Mouse (Mus musculus) CH12.LX (cell line): ENCODE results near the gene Agpat2. TPM values are rescaled to one million over a fixed set of nuclear protein-coding genes. Genes with fewer than 3 reads are reported as not detected.

Experiments used
- DNase-seq: peaks from one replicate; pipeline ENCODE4 v3.0.0-alpha.2; 2013; ENCODE audit errors: extremely low read depth
- H3K27ac ChIP-seq: 2 replicates; pipeline ENCODE4 v1.5.1; 2012; ENCODE audit warnings: low read depth, mild to moderate bottlenecking, control low read depth, moderate library complexity; ENCODE audit not compliant: insufficient read depth
- H3K27me3 ChIP-seq: replicated peaks from 2 replicates; pipeline ENCODE3; 2012; ENCODE audit warnings: inconsistent platforms
- H3K36me3 ChIP-seq, 2 experiments: replicated peaks in 1 of 2; 2 replicates each; pipeline versions ENCODE3 to v1.6.1; 2012; ENCODE audit warnings: inconsistent platforms in 1 of 2, low read length in 1 of 2, mild to moderate bottlenecking in 1 of 2, mixed read lengths in 1 of 2, moderate library complexity in 1 of 2; ENCODE audit not compliant: control insufficient read depth in 1 of 2, insufficient read depth in 1 of 2
- H3K4me1 ChIP-seq, 2 experiments: 2 replicates each; pipeline ENCODE4 v1.6.1; 2012; ENCODE audit warnings: inconsistent platforms in 1 of 2, moderate library complexity in 1 of 2; ENCODE audit not compliant: insufficient read depth in 2 of 2, control insufficient read depth in 1 of 2
- H3K4me2 ChIP-seq: 2 replicates; pipeline ENCODE4 v1.6.1; 2012; ENCODE audit warnings: low read depth, mild to moderate bottlenecking, control low read depth; ENCODE audit not compliant: poor library complexity, insufficient read depth, severe bottlenecking
- H3K4me3 ChIP-seq, 3 experiments: fragments of 150-350 bp in 1 of 3; sonication (generic) in 1 of 3; replicated peaks in 1 of 3; 2 replicates each; pipeline versions ENCODE3 to v1.5.1; 2011 to 2012; ENCODE audit warnings: low read depth in 2 of 3, low read length in 2 of 3, mild to moderate bottlenecking in 2 of 3, moderate library complexity in 2 of 3, control low read depth in 1 of 3, improper control_type of control experiment in 1 of 3, inconsistent platforms in 1 of 3, mixed read lengths in 1 of 3; ENCODE audit not compliant: poor library complexity in 1 of 3
- H3K79me2 ChIP-seq: replicated peaks from 2 replicates; pipeline ENCODE4 v1.6.1; 2012; ENCODE audit warnings: mild to moderate bottlenecking, moderate library complexity; ENCODE audit not compliant: control insufficient read depth, poor library complexity, insufficient read depth, severe bottlenecking; ENCODE audit errors: extremely low read depth
- H3K9ac ChIP-seq: 2 replicates; pipeline ENCODE4 v1.6.1; 2012; ENCODE audit warnings: low read depth, mild to moderate bottlenecking, control low read depth, moderate library complexity; ENCODE audit not compliant: insufficient read depth
- H3K9me3 ChIP-seq: replicated peaks from 2 replicates; pipeline ENCODE3; 2012; ENCODE audit warnings: low read length, inconsistent platforms, mixed read lengths
- BHLHE40 ChIP-seq: IDR thresholded peaks from 2 replicates; pipeline ENCODE4 v1.6.1; 2011; ENCODE audit warnings: mild to moderate bottlenecking, low read depth, low read length, improper control_type of control experiment
- CHD1 ChIP-seq: IDR thresholded peaks from 2 replicates; pipeline ENCODE4 v1.6.1; 2012; ENCODE audit warnings: low read depth, low read length, improper control_type of control experiment, inconsistent platforms
- CHD2 ChIP-seq: IDR thresholded peaks from 2 replicates; pipeline ENCODE4 v1.6.1; 2011; ENCODE audit warnings: low read length, improper control_type of control experiment
- CTCF ChIP-seq, 2 experiments: IDR thresholded peaks in 1 of 2; conservative IDR thresholded peaks in 1 of 2; 2 replicates each; pipeline ENCODE4 v1.5.1; 2011 to 2012; ENCODE audit warnings: low read depth in 2 of 2, low read length in 2 of 2, improper control_type of control experiment in 1 of 2, inconsistent platforms in 1 of 2, mild to moderate bottlenecking in 1 of 2, moderate library complexity in 1 of 2
- E2F4 ChIP-seq: IDR thresholded peaks from 2 replicates; pipeline ENCODE4 v1.6.1; 2011; ENCODE audit warnings: low read depth, low read length, improper control_type of control experiment; ENCODE audit not compliant: insufficient replicate concordance
- ELF1 ChIP-seq: IDR thresholded peaks from 2 replicates; pipeline ENCODE4 v1.6.1; 2014; ENCODE audit warnings: low read depth, mild to moderate bottlenecking, inconsistent platforms, low read length, improper control_type of control experiment
- EP300 ChIP-seq: IDR thresholded peaks from 2 replicates; pipeline ENCODE4 v1.6.1; 2011; ENCODE audit warnings: low read length, improper control_type of control experiment
- ETS1 ChIP-seq: conservative IDR thresholded peaks from 2 replicates; pipeline ENCODE4 v1.6.1; 2012; ENCODE audit warnings: low read depth, mild to moderate bottlenecking, inconsistent platforms, low read length, improper control_type of control experiment, moderate library complexity
- GABPA ChIP-seq: IDR thresholded peaks from 2 replicates; pipeline ENCODE4 v1.6.1; 2012; ENCODE audit warnings: low read depth, low read length, improper control_type of control experiment, inconsistent platforms; ENCODE audit not compliant: insufficient replicate concordance
- HCFC1 ChIP-seq: IDR thresholded peaks from 2 replicates; pipeline ENCODE4 v1.6.1; 2012; ENCODE audit warnings: low read depth, mild to moderate bottlenecking, inconsistent platforms, low read length, improper control_type of control experiment
- JUN ChIP-seq: IDR thresholded peaks from 2 replicates; pipeline ENCODE4 v1.6.1; 2011; ENCODE audit warnings: low read depth, mild to moderate bottlenecking, low read length, improper control_type of control experiment, moderate library complexity; ENCODE audit not compliant: insufficient read depth
- JUND ChIP-seq: conservative IDR thresholded peaks from 2 replicates; pipeline ENCODE4 v1.6.1; 2011; ENCODE audit warnings: low read depth, low read length, improper control_type of control experiment
- KAT2A ChIP-seq: IDR thresholded peaks from 2 replicates; pipeline ENCODE4 v1.6.1; 2012; ENCODE audit warnings: low read length, improper control_type of control experiment, inconsistent platforms; ENCODE audit not compliant: insufficient replicate concordance
- MAFK ChIP-seq: IDR thresholded peaks from 2 replicates; pipeline ENCODE4 v1.6.1; 2011; ENCODE audit warnings: low read length, improper control_type of control experiment; ENCODE audit not compliant: insufficient replicate concordance
- MAX ChIP-seq: IDR thresholded peaks from 2 replicates; pipeline ENCODE4 v1.6.1; 2011; ENCODE audit warnings: low read length, improper control_type of control experiment
- MAZ ChIP-seq: IDR thresholded peaks from 2 replicates; pipeline ENCODE4 v1.6.1; 2012; ENCODE audit warnings: low read depth, mild to moderate bottlenecking, inconsistent platforms, low read length, improper control_type of control experiment, moderate library complexity
- MEF2A ChIP-seq: IDR thresholded peaks from 2 replicates; pipeline ENCODE4 v1.6.1; 2014; ENCODE audit warnings: low read depth, mild to moderate bottlenecking, inconsistent platforms, low read length, improper control_type of control experiment, borderline replicate concordance
- MXI1 ChIP-seq: IDR thresholded peaks from 2 replicates; pipeline ENCODE4 v1.6.1; 2011; ENCODE audit warnings: mild to moderate bottlenecking, low read depth, low read length, improper control_type of control experiment
- MYC ChIP-seq: IDR thresholded peaks from 2 replicates; pipeline ENCODE4 v1.6.1; 2011; ENCODE audit warnings: low read depth, mild to moderate bottlenecking, improper control_type of control experiment, low read length
- NELFE ChIP-seq: IDR thresholded peaks from 2 replicates; pipeline ENCODE4 v1.6.1; 2011; ENCODE audit warnings: low read depth, low read length, improper control_type of control experiment
- NRF1 ChIP-seq: IDR thresholded peaks from 2 replicates; pipeline ENCODE4 v1.6.1; 2014; ENCODE audit warnings: low read depth, mild to moderate bottlenecking, inconsistent platforms, low read length, improper control_type of control experiment, moderate library complexity
- PAX5 ChIP-seq: IDR thresholded peaks from 2 replicates; pipeline ENCODE4 v1.6.1; 2012; ENCODE audit warnings: low read length, inconsistent platforms, mixed read lengths
- POLR2A ChIP-seq: IDR thresholded peaks from 2 replicates; pipeline ENCODE4 v1.6.1; 2011; ENCODE audit warnings: low read depth, mild to moderate bottlenecking, improper control_type of control experiment, low read length
- POLR2AphosphoS2 ChIP-seq: IDR thresholded peaks from 2 replicates; pipeline ENCODE4 v1.6.1; 2011; ENCODE audit warnings: low read depth, low read length, improper control_type of control experiment
- RAD21 ChIP-seq: IDR thresholded peaks from 2 replicates; pipeline ENCODE4 v1.6.1; 2011; ENCODE audit warnings: low read depth, mild to moderate bottlenecking, low read length, improper control_type of control experiment, moderate library complexity
- RCOR1 ChIP-seq: conservative IDR thresholded peaks from 2 replicates; pipeline ENCODE4 v1.6.1; 2012; ENCODE audit warnings: low read depth, mild to moderate bottlenecking, inconsistent platforms, low read length, improper control_type of control experiment
- SIN3A ChIP-seq: IDR thresholded peaks from 2 replicates; pipeline ENCODE4 v1.6.1; 2012; ENCODE audit warnings: low read length, improper control_type of control experiment, inconsistent platforms
- SMC3 ChIP-seq: IDR thresholded peaks from 2 replicates; pipeline ENCODE4 v1.6.1; 2011; ENCODE audit warnings: low read depth, low read length, improper control_type of control experiment
- TBP ChIP-seq: conservative IDR thresholded peaks from 2 replicates; pipeline ENCODE4 v1.6.1; 2011; ENCODE audit warnings: low read depth, low read length, improper control_type of control experiment
- TCF12 ChIP-seq: IDR thresholded peaks from 2 replicates; pipeline ENCODE4 v1.6.1; 2014; ENCODE audit warnings: low read depth, mild to moderate bottlenecking, inconsistent platforms, low read length, improper control_type of control experiment
- UBTF ChIP-seq: IDR thresholded peaks from 2 replicates; pipeline ENCODE4 v1.6.1; 2012; ENCODE audit warnings: low read depth, mild to moderate bottlenecking, inconsistent platforms, low read length, improper control_type of control experiment, moderate library complexity
- USF1 ChIP-seq: IDR thresholded peaks from 2 replicates; pipeline ENCODE4 v1.6.1; 2014; ENCODE audit warnings: low read depth, mild to moderate bottlenecking, inconsistent platforms, low read length, improper control_type of control experiment
- USF2 ChIP-seq: conservative IDR thresholded peaks from 2 replicates; pipeline ENCODE4 v1.6.1; 2011; ENCODE audit warnings: low read depth, low read length, improper control_type of control experiment
- ZC3H11A ChIP-seq: IDR thresholded peaks from 2 replicates; pipeline ENCODE4 v1.6.1; 2012; ENCODE audit warnings: low read depth, mild to moderate bottlenecking, inconsistent platforms, low read length, improper control_type of control experiment
- ZKSCAN1 ChIP-seq: IDR thresholded peaks from 2 replicates; pipeline ENCODE4 v1.6.1; 2012; ENCODE audit warnings: low read depth, inconsistent platforms, low read length, improper control_type of control experiment, borderline replicate concordance
- ZMIZ1 ChIP-seq: IDR thresholded peaks from 2 replicates; pipeline ENCODE4 v1.6.1; 2012; ENCODE audit warnings: low read depth, mild to moderate bottlenecking, inconsistent platforms, low read length, improper control_type of control experiment
- ZNF384 ChIP-seq: IDR thresholded peaks from 2 replicates; pipeline ENCODE4 v1.6.1; 2012; ENCODE audit warnings: low read depth, low read length, improper control_type of control experiment, inconsistent platforms
- dilution Hi-C: fragments of 300-500 bp; cut with MboI; formaldehyde crosslinking; loops from 2 replicates; pipeline ENCODE4 v1.14.3; 2020; ENCODE audit warnings: low sequenced_read_pairs; ENCODE audit not compliant: extremely low pct_unique_long_range_greater_than_20kb, extremely low pct_ligation_motif_present
- in situ Hi-C: fragments of 300-500 bp; cut with MboI; formaldehyde crosslinking; loops from 3 replicates; pipeline ENCODE4 v1.14.3; 2019; ENCODE audit warnings: low sequenced_read_pairs, low pct_ligation_motif_present, low pct_unique_long_range_greater_than_20kb, mixed read lengths
- polyA plus RNA-seq: library from polyadenylated mRNA; unstranded; fragments of >175 nt; gene quantifications from 2 replicates; pipeline ENCODE4 v1.2.1, GENCODE M21; 2012; ENCODE audit warnings: low read depth; ENCODE audit not compliant: insufficient read length
- total RNA-seq, 2 experiments: library from RNA; depleted of rRNA; stranded (reverse); fragments of 300-350 nt in 1 of 2; fragments of >200 nt in 1 of 2; gene quantifications; 2 replicates each; pipeline ENCODE4 v1.2.3; 2012 to 2014

Agpat2 gene
- total RNA-seq (2012; rRNA removed) (11.1 and 14.2 TPM in 2 replicates), total RNA-seq (2014; rRNA removed) (8.6 and 10.6 TPM in 2 replicates), polyA plus RNA-seq (9.5 TPM in 2 replicates)

DNA sequence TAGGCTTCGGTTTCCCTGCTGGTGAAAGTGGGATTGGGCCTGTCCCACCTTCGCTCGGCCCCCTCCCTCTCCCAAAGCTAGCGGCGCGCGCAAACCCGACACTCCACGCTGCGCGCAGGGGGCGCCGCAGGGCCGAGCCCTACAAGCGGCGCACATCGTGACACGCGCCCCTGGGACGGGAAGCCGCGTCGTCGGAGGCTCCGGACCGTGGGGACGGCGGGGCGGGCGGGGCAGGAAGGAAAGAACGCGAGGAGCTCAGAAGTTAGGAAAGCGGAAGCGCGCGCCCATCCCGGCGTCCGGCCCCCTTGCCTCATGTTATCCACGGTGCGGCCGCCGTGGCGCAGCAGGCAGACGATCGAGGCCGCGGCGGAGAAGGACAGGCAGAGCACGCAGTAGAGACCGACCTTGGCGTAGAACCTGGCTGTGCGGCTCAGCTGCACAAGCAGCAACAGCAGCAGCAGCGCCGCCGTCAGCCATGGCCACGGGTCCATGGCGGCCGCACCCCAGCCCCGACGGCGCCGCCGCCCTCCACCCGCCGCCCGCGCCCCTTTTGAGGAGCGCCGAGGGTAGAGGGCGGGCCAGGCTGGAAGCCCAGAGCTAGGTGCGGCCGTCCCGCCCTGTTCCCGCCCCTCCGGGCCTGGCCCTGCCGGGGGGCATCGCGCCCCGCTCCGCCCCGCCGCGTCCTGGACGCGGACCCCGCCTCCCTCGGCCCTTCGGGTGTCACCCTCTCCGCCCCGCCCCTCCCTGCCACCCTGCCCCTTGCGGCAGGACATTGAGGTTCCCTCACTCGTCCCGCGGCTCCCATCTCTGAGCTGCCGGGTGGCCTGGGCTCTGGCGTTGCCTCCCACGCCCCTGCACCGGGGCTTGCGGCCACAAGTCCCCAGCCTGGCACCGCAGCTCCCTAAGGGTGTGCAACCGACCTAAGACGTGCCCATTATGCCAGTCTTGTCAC is at the start of gene Agpat2:
Gene Agpat2, minus strand, starts transcription at position 698 of the 952 bp plus-strand sequence.
- Histone ChIP-seq H3K9me3 (no peaks in the 10 kb centered on the region), H3K36me3 (no peaks in the 10 kb centered on the region), H3K4me3 (peak within 1 kb of the TSS; percentile 51 to 77 (median 66)), H3K4me1 (peaks cover 13 to 38% of the 10 kb centered on the region in 2 experiments), H3K9ac (peak within 1 kb of the TSS; percentile 44), H3K27ac (0 out of 2 replicates have a peak within 1 kb of the TSS, but pooled peaks have one; percentile 5), H3K4me2 (peak within 1 kb of the TSS; percentile 89), H3K79me2 (no peaks in the 10 kb centered on the region), H3K27me3 (peaks cover 64% of the 10 kb centered on the region)
- peak; percentile 59 for DNase-seq
- in situ Hi-C loops, result no loop called here
- dilution Hi-C loops, result no loop called here
- TF ChIP-seq SIN3A, result no peak
- no peak for TF ChIP-seq ETS1
- TF ChIP-seq EP300, result no peak
- TF ChIP-seq HCFC1, result peak; percentile 55
- 0 out of 2 replicates have a peak, but pooled peaks have one; percentile 23 for TF ChIP-seq ZMIZ1
- TF ChIP-seq MXI1, result peak; percentile 67
- TF ChIP-seq USF1, result no peak
- TF ChIP-seq E2F4, result no peak
- no peak; the same call in 1 of the 2 replicates for TF ChIP-seq RAD21
- no peak for TF ChIP-seq USF2
- no peak for TF ChIP-seq TBP
- no peak for TF ChIP-seq JUND
- no peak for TF ChIP-seq CHD1
- no peak for TF ChIP-seq ZKSCAN1
- peak in 1 of 2 experiments; percentile 34; a peak in 2 of 4 replicates for TF ChIP-seq CTCF (conservative IDR thresholded peaks at IDR 0.05 in 1 of 2, IDR thresholded peaks at IDR 0.05 in 1 of 2; ENCODE audit: low read depth in 2 of 2, low read length in 2 of 2)
- no peak for TF ChIP-seq BHLHE40
- TF ChIP-seq POLR2A, result peak; percentile 63; the same call in 1 of the 2 replicates
- TF ChIP-seq MYC, result no peak
- no peak for TF ChIP-seq MAFK
- TF ChIP-seq ELF1, result peak; percentile 78
- TF ChIP-seq CHD2, result no peak
- no peak for TF ChIP-seq MEF2A
- TF ChIP-seq ZC3H11A, result no peak
- TF ChIP-seq JUN, result no peak
- 0 out of 2 replicates have a peak, but pooled peaks have one; percentile 19 for TF ChIP-seq TCF12
- TF ChIP-seq UBTF, result peak; percentile 59
- no peak for TF ChIP-seq SMC3
- TF ChIP-seq ZNF384, result no peak
- TF ChIP-seq MAX, result peak; percentile 68; the same call in 1 of the 2 replicates
- TF ChIP-seq KAT2A, result no peak
- no peak for TF ChIP-seq POLR2AphosphoS2
- TF ChIP-seq PAX5, result no peak
- TF ChIP-seq GABPA, result no peak
- peak; percentile 71 for TF ChIP-seq NRF1
- no peak for TF ChIP-seq RCOR1
- peak; percentile 53 for TF ChIP-seq NELFE
- TF ChIP-seq MAZ, result no peak; the same call in 1 of the 2 replicates
